Mouse (Mus musculus) cerebellum, adult 9-10 months (tissue): Measurements from ENCODE around the gene Cavin1.

Source experiments
- DNase-seq: peaks from one replicate; pipeline ENCODE4 v3.0.0; 2022

Gene Cavin1

GRCm38 (mm10) chr11:100908112-100908511, 62.6 kb downstream of the Cavin1 start:
- DNase-seq, result no peak

DNA sequence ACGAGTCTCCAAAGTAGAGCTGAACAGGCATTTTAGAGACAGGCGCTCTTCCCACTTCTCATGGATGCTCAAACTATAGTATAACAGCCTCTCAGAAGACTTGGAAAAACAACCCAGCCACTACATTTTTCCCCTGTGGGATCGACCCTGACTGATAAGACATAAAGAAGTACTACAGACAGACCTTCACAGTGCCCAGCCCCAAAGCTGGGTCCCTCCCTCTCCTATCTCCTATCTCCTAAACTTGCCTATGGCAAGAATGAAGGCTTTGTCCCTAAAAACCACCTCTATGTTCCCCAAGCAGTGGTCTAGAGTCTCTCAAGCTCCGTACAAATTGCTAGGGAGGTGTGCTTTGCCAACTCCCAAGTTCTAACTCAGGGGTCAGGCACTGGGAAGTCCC, 63.8 kb downstream of the Cavin1 start:
- no peak for DNase-seq
